Mouse (Mus musculus) heart, embryonic 11.5 days (tissue): Measurements from ENCODE around the gene Cpe. TPM values are rescaled to one million over a fixed set of nuclear protein-coding genes. Genes with fewer than 3 reads are reported as not detected.

Experiments used
- ATAC-seq: fragments of 200-750 bp; cut with Nextera tagmentation; replicated peaks from 2 replicates; pipeline ENCODE4 v1.8.0; 2017; ENCODE audit warnings: moderate library complexity; ENCODE audit not compliant: insufficient number of reproducible peaks, low FRiP score, low TSS enrichment
- H3K27ac ChIP-seq: fragments of 300-500 bp; sonication (generic); 2 replicates; pipeline ENCODE4 v1.5.1; 2014; ENCODE audit warnings: mild to moderate bottlenecking, low read depth, low read length
- H3K27me3 ChIP-seq: fragments of 300-500 bp; sonication (generic); 2 replicates; pipeline ENCODE4 v1.6.1; 2014; ENCODE audit warnings: mild to moderate bottlenecking, low read length, mixed read lengths; ENCODE audit not compliant: control insufficient read depth, insufficient read depth
- H3K36me3 ChIP-seq: fragments of 300-500 bp; sonication (generic); 2 replicates; pipeline ENCODE4 v1.6.1; 2014; ENCODE audit warnings: mild to moderate bottlenecking, low read length, moderate library complexity, mixed read lengths; ENCODE audit not compliant: control insufficient read depth, insufficient read depth
- H3K4me1 ChIP-seq: fragments of 300-500 bp; sonication (generic); 2 replicates; pipeline ENCODE4 v1.6.1; 2014; ENCODE audit warnings: low read length; ENCODE audit not compliant: control insufficient read depth, insufficient read depth
- H3K4me2 ChIP-seq: fragments of 300-500 bp; sonication (generic); 2 replicates; pipeline ENCODE4 v1.6.1; 2014; ENCODE audit warnings: mild to moderate bottlenecking, moderate library complexity
- H3K4me3 ChIP-seq: fragments of 300-500 bp; sonication (generic); 2 replicates; pipeline ENCODE4 v1.5.1; 2014; ENCODE audit warnings: low read depth, low read length
- H3K9ac ChIP-seq: fragments of 300-500 bp; sonication (generic); 2 replicates; pipeline ENCODE4 v1.6.1; 2014; ENCODE audit warnings: mild to moderate bottlenecking, low read depth, low read length, moderate library complexity
- H3K9me3 ChIP-seq: fragments of 300-500 bp; sonication (generic); replicated peaks from 2 replicates; pipeline ENCODE4 v1.6.1; 2016; ENCODE audit warnings: low read length; ENCODE audit not compliant: control insufficient read depth
- WGBS: fragments of 180-500 bp; shearing (Covaris S2); extraction: QIAGEN DNeasy Blood & Tissue Kit; methylation state at CpG from one replicate; pipeline ENCODE4 v1.1.7; 2014; ENCODE audit not compliant: insufficient replicate concordance; 5-methylcytosine and 5-hydroxymethylcytosine counted together
- polyA plus RNA-seq: library from polyadenylated mRNA; unstranded; fragments of >200 nt; fragmentation: Nextera tagmentation; extraction: Ambion mirVana; gene quantifications from 2 replicates; pipeline ENCODE4 v1.2.1, GENCODE M21; 2014

Cpe gene
- polyA plus RNA-seq, 1 experiment from 2014 or later = 122 TPM

- Histone ChIP-seq H3K27ac (no peak overlapping the region), H3K9me3 (no peaks in the 10 kb centered on the region), H3K9ac (no peak overlapping the region), H3K27me3 (no peaks in the 10 kb centered on the region), H3K36me3 (no peaks in the 10 kb centered on the region), H3K4me2 (no peak overlapping the region), H3K4me3 (no peak overlapping the region), H3K4me1 (peaks cover 3% of the 10 kb centered on the region; the same call in 1 of the 2 replicates)
- 56% methylated on average over 11 of the region's 11 CpGs for WGBS
- no peak for ATAC-seq
Observed at GRCm38 (mm10) chr8:64618618-64619017, 74.2 kb downstream of the Cpe start.

GRCm38 (mm10) chr8:64616566-64616965, 76.3 kb downstream of the Cpe start:
- no peak for ATAC-seq
- WGBS = 80% methylated on average over 3 of the region's 3 CpGs
- Histone ChIP-seq H3K9me3 (no peaks in the 10 kb centered on the region), H3K4me1 (peaks cover 3% of the 10 kb centered on the region; the same call in 1 of the 2 replicates), H3K4me2 (no peak overlapping the region), H3K27me3 (no peaks in the 10 kb centered on the region), H3K9ac (no peak overlapping the region), H3K4me3 (no peak overlapping the region), H3K36me3 (no peaks in the 10 kb centered on the region), H3K27ac (no peak overlapping the region)

GRCm38 (mm10) chr8:64615459-64615858, 77.4 kb downstream of the Cpe start:
- Histone ChIP-seq H3K9ac (no peak overlapping the region), H3K4me3 (no peak overlapping the region), H3K4me1 (peaks cover under 1% of the 10 kb centered on the region; the same call in 1 of the 2 replicates), H3K27me3 (no peaks in the 10 kb centered on the region), H3K9me3 (no peaks in the 10 kb centered on the region), H3K36me3 (no peaks in the 10 kb centered on the region), H3K27ac (no peak overlapping the region), H3K4me2 (no peak overlapping the region)
- WGBS = 77% methylated on average over 4 of the region's 4 CpGs
- ATAC-seq = no peak

GRCm38 (mm10) chr8:64613663-64614062, 79.2 kb downstream of the Cpe start:
- H3K4me2 ChIP-seq = no peak overlapping the region
- no peaks in the 10 kb centered on the region for H3K4me1 ChIP-seq
- ATAC-seq = no peak
- H3K27ac ChIP-seq = no peak overlapping the region
- H3K36me3 ChIP-seq = peaks cover 2% of the 10 kb centered on the region; the same call in 1 of the 2 replicates
- H3K4me3 ChIP-seq = no peak overlapping the region
- H3K9me3 ChIP-seq = no peaks in the 10 kb centered on the region
- WGBS = 67% methylated on average over 5 of the region's 5 CpGs
- no peak overlapping the region for H3K9ac ChIP-seq
- H3K27me3 ChIP-seq = no peaks in the 10 kb centered on the region

GRCm38 (mm10) chr8:64611210-64611974, 81.5 kb downstream of the Cpe start:
- Histone ChIP-seq H3K27me3 (no peaks in the 10 kb centered on the region), H3K36me3 (peaks cover 2% of the 10 kb centered on the region; the same call in 1 of the 2 replicates), H3K9me3 (no peaks in the 10 kb centered on the region), H3K9ac (no peak overlapping the region), H3K27ac (no peak overlapping the region), H3K4me2 (no peak overlapping the region), H3K4me1 (no peaks in the 10 kb centered on the region), H3K4me3 (no peak overlapping the region)
- WGBS = 70% methylated on average over 11 of the region's 11 CpGs
- ATAC-seq = no peak

GRCm38 (mm10) chr8:64608931-64609330, 83.9 kb downstream of the Cpe start:
- no peak overlapping the region for H3K4me3 ChIP-seq
- H3K9me3 ChIP-seq = no peaks in the 10 kb centered on the region
- H3K4me2 ChIP-seq = no peak overlapping the region
- H3K4me1 ChIP-seq = no peaks in the 10 kb centered on the region
- H3K9ac ChIP-seq = no peak overlapping the region
- H3K36me3 ChIP-seq = peaks cover 2% of the 10 kb centered on the region; the same call in 1 of the 2 replicates
- ATAC-seq = no peak
- H3K27me3 ChIP-seq = no peaks in the 10 kb centered on the region
- 87% methylated on average over 16 of the region's 16 CpGs for WGBS
- H3K27ac ChIP-seq = no peak overlapping the region

GRCm38 (mm10) chr8:64606015-64606414, 86.8 kb downstream of the Cpe start:
- Histone ChIP-seq H3K9me3 (no peaks in the 10 kb centered on the region), H3K27me3 (no peaks in the 10 kb centered on the region), H3K4me3 (no peak overlapping the region), H3K9ac (no peak overlapping the region), H3K36me3 (peaks cover 2% of the 10 kb centered on the region; the same call in 1 of the 2 replicates), H3K4me1 (no peaks in the 10 kb centered on the region), H3K27ac (no peak overlapping the region), H3K4me2 (no peak overlapping the region)
- WGBS = 88% methylated on average over 5 of the region's 5 CpGs
- ATAC-seq = no peak

- 71% methylated on average over 4 of the region's 4 CpGs for WGBS
- Histone ChIP-seq H3K27ac (no peak overlapping the region), H3K27me3 (no peaks in the 10 kb centered on the region), H3K4me3 (no peak overlapping the region), H3K9ac (no peak overlapping the region), H3K4me1 (no peaks in the 10 kb centered on the region), H3K4me2 (no peak overlapping the region), H3K9me3 (no peaks in the 10 kb centered on the region), H3K36me3 (no peaks in the 10 kb centered on the region)
- no peak for ATAC-seq
Observed at GRCm38 (mm10) chr8:64598206-64598605, 94.6 kb downstream of the Cpe start.
